Mouse (Mus musculus): ENCODE measurements around the gene Dnaic1. TPM values are rescaled to one million over a fixed set of nuclear protein-coding genes. Genes with fewer than 3 reads are reported as not detected.

Gene Dnaic1
- polyA plus RNA-seq, 1 experiment = 10.3 TPM

GRCm38 (mm10) chr4:41653296-41653695 is 83.7 kb downstream of the Dnaic1 start:
- peak; percentile 69 for TF ChIP-seq CTCF (IDR thresholded peaks at IDR 0.05; ENCODE audit: insufficient read depth, low read length)
- no peak for TF ChIP-seq POLR2A (IDR thresholded peaks at IDR 0.05; ENCODE audit: borderline replicate concordance, extremely low read depth, low read depth, low read length)
- 52% methylated on average over 6 of the region's 6 CpGs for WGBS
- no peaks in the 10 kb centered on the region for H3K4me1 ChIP-seq (ENCODE audit: control insufficient read depth, insufficient read depth, low read length)
- H3K4me3 ChIP-seq (replicated peaks; ENCODE audit: extremely low read depth, low read depth, low read length) = no peak overlapping the region
- DNase-seq = peak; percentile 68

GRCm38 (mm10) chr4:41653730-41654129 is 84.2 kb downstream of the Dnaic1 start:
- H3K4me3 ChIP-seq (replicated peaks; ENCODE audit: extremely low read depth, low read depth, low read length) = no peak overlapping the region
- WGBS = 67% methylated on average over 6 of the region's 6 CpGs
- TF ChIP-seq POLR2A (IDR thresholded peaks at IDR 0.05; ENCODE audit: borderline replicate concordance, extremely low read depth, low read depth, low read length) (no peak), CTCF (IDR thresholded peaks at IDR 0.05; ENCODE audit: insufficient read depth, low read length) (no peak)
- no peaks in the 10 kb centered on the region for H3K4me1 ChIP-seq (ENCODE audit: control insufficient read depth, insufficient read depth, low read length)
- DNase-seq = no peak

GRCm38 (mm10) chr4:41654217-41654616 is 84.6 kb downstream of the Dnaic1 start:
- peak; percentile 51 for TF ChIP-seq CTCF (IDR thresholded peaks at IDR 0.05; ENCODE audit: insufficient read depth, low read length)
- no peak for TF ChIP-seq POLR2A (IDR thresholded peaks at IDR 0.05; ENCODE audit: borderline replicate concordance, extremely low read depth, low read depth, low read length)
- Histone ChIP-seq H3K4me1 (ENCODE audit: control insufficient read depth, insufficient read depth, low read length) (no peaks in the 10 kb centered on the region), H3K4me3 (replicated peaks; ENCODE audit: extremely low read depth, low read depth, low read length) (no peak overlapping the region)
- WGBS = 25% methylated on average over 7 of the region's 7 CpGs
- DNase-seq = peak; percentile 34

- H3K4me1 ChIP-seq (ENCODE audit: control insufficient read depth, insufficient read depth, low read length) = no peaks in the 10 kb centered on the region
- no peak for TF ChIP-seq POLR2A (IDR thresholded peaks at IDR 0.05; ENCODE audit: borderline replicate concordance, extremely low read depth, low read depth, low read length)
- TF ChIP-seq CTCF (IDR thresholded peaks at IDR 0.05; ENCODE audit: insufficient read depth, low read length) = no peak
- DNase-seq = no peak
- 71% methylated on average over 2 of the region's 2 CpGs for WGBS
- H3K4me3 ChIP-seq (replicated peaks; ENCODE audit: extremely low read depth, low read depth, low read length) = no peak overlapping the region
Observed at GRCm38 (mm10) chr4:41655525-41655924, 86.0 kb downstream of the Dnaic1 start.

GRCm38 (mm10) chr4:41658566-41659384 is 89.2 kb downstream of the Dnaic1 start:
- DNase-seq = no peak
- H3K4me1 ChIP-seq (ENCODE audit: control insufficient read depth, insufficient read depth, low read length) = no peaks in the 10 kb centered on the region
- TF ChIP-seq CTCF (IDR thresholded peaks at IDR 0.05; ENCODE audit: insufficient read depth, low read length) = no peak
- no peak for TF ChIP-seq POLR2A (IDR thresholded peaks at IDR 0.05; ENCODE audit: borderline replicate concordance, extremely low read depth, low read depth, low read length)
- H3K4me3 ChIP-seq (replicated peaks; ENCODE audit: extremely low read depth, low read depth, low read length) = no peak overlapping the region
- WGBS = 27% methylated on average over 24 of the region's 25 CpGs

- WGBS = 73% methylated on average over 13 of the region's 13 CpGs
- DNase-seq = no peak
- no peak for TF ChIP-seq CTCF (IDR thresholded peaks at IDR 0.05; ENCODE audit: insufficient read depth, low read length)
- TF ChIP-seq POLR2A (IDR thresholded peaks at IDR 0.05; ENCODE audit: borderline replicate concordance, extremely low read depth, low read depth, low read length) = no peak
- H3K4me3 ChIP-seq (replicated peaks; ENCODE audit: extremely low read depth, low read depth, low read length) = no peak overlapping the region
- H3K4me1 ChIP-seq (ENCODE audit: control insufficient read depth, insufficient read depth, low read length) = no peaks in the 10 kb centered on the region
Observed at GRCm38 (mm10) chr4:41659556-41659955, 90.0 kb downstream of the Dnaic1 start.

- no peaks in the 10 kb centered on the region for H3K4me1 ChIP-seq (ENCODE audit: control insufficient read depth, insufficient read depth, low read length)
- H3K4me3 ChIP-seq (replicated peaks; ENCODE audit: extremely low read depth, low read depth, low read length) = no peak overlapping the region
- TF ChIP-seq POLR2A (IDR thresholded peaks at IDR 0.05; ENCODE audit: borderline replicate concordance, extremely low read depth, low read depth, low read length) = no peak
- no peak for DNase-seq
- 55% methylated on average over 11 of the region's 11 CpGs for WGBS
Observed at GRCm38 (mm10) chr4:41660851-41661430, 91.4 kb downstream of the Dnaic1 start.

- Histone ChIP-seq H3K4me3 (replicated peaks; ENCODE audit: extremely low read depth, low read depth, low read length) (no peak overlapping the region), H3K4me1 (ENCODE audit: control insufficient read depth, insufficient read depth, low read length) (no peaks in the 10 kb centered on the region)
- no peak for TF ChIP-seq CTCF (IDR thresholded peaks at IDR 0.05; ENCODE audit: insufficient read depth, low read length)
- no peak for TF ChIP-seq POLR2A (IDR thresholded peaks at IDR 0.05; ENCODE audit: borderline replicate concordance, extremely low read depth, low read depth, low read length)
- DNase-seq = no peak
- WGBS = 63% methylated on average over 11 of the region's 11 CpGs
Observed at GRCm38 (mm10) chr4:41662723-41663122, 93.1 kb downstream of the Dnaic1 start.

GRCm38 (mm10) chr4:41663614-41664013 is 94.0 kb downstream of the Dnaic1 start:
- H3K4me3 ChIP-seq (replicated peaks; ENCODE audit: extremely low read depth, low read depth, low read length) = no peak overlapping the region
- 38% methylated on average over 9 of the region's 9 CpGs for WGBS
- TF ChIP-seq CTCF (IDR thresholded peaks at IDR 0.05; ENCODE audit: insufficient read depth, low read length) (no peak), POLR2A (IDR thresholded peaks at IDR 0.05; ENCODE audit: borderline replicate concordance, extremely low read depth, low read depth, low read length) (no peak)
- no peaks in the 10 kb centered on the region for H3K4me1 ChIP-seq (ENCODE audit: control insufficient read depth, insufficient read depth, low read length)
- no peak for DNase-seq

- no peak overlapping the region for H3K4me3 ChIP-seq (replicated peaks; ENCODE audit: extremely low read depth, low read depth, low read length)
- DNase-seq = no peak
- WGBS = 30% methylated on average over 7 of the region's 7 CpGs
- TF ChIP-seq CTCF (IDR thresholded peaks at IDR 0.05; ENCODE audit: insufficient read depth, low read length) (no peak), POLR2A (IDR thresholded peaks at IDR 0.05; ENCODE audit: borderline replicate concordance, extremely low read depth, low read depth, low read length) (no peak)
- no peaks in the 10 kb centered on the region for H3K4me1 ChIP-seq (ENCODE audit: control insufficient read depth, insufficient read depth, low read length)
Observed at GRCm38 (mm10) chr4:41664533-41664932, 95.0 kb downstream of the Dnaic1 start.

Measured in lung, adult 2 months (tissue).